Mouse (Mus musculus) ES-Bruce4 (cell line): ENCODE measurements around the gene Gbp3.

Source experiments
- CTCF ChIP-seq: IDR thresholded peaks from one replicate; pipeline ENCODE4 v1.8.1; 2011; ENCODE audit warnings: low read depth, low read length
- EP300 ChIP-seq: IDR thresholded peaks from 2 replicates; pipeline ENCODE4 v1.6.1; 2011; ENCODE audit warnings: low read depth, low read length; ENCODE audit not compliant: insufficient read depth
- POLR2A ChIP-seq: IDR thresholded peaks from one replicate; pipeline ENCODE4 v1.8.1; 2011; ENCODE audit warnings: low read length; ENCODE audit not compliant: insufficient read depth

DNA sequence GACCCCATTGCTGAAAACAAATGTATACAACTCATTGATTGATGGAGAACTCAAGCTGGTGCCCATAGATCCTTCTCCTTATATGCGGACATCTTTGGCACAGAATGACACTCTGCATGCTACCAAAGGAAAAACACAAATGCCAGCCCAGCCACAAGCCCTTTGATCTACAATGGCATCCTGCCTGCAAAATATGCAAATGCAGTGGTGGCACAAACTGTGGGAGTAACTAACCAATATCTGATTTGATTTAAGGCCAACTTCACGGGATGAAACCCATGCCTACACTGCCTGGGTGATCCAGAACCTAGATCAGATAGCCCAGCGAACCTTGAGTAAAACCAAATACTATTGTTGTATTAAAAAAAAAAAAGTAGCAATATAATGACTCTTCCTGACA, 13.1 kb upstream of the Gbp3 start:
- TF ChIP-seq CTCF (no peak), POLR2A (no peak), EP300 (no peak)
